Mouse (Mus musculus) myocyte (in vitro differentiated cells): ENCODE results near the gene Sdk2.

Experiments
- E2F4 ChIP-seq: IDR thresholded peaks from one replicate; pipeline ENCODE4 v1.6.1; 2011; ENCODE audit warnings: mild to moderate bottlenecking, control low read depth, moderate library complexity; ENCODE audit not compliant: insufficient read depth
- MYOD1 ChIP-seq, 3 experiments: IDR thresholded peaks; one replicate each; pipeline ENCODE4 v1.6.1; 2011; ENCODE audit warnings: control low read depth in 2 of 3, low read depth in 2 of 3, mild to moderate bottlenecking in 2 of 3, moderate library complexity in 1 of 3; ENCODE audit not compliant: insufficient read length in 2 of 3, control insufficient read depth in 1 of 3
- POLR2A ChIP-seq: IDR thresholded peaks from one replicate; pipeline ENCODE4 v1.6.1; 2011; ENCODE audit warnings: low read depth, mild to moderate bottlenecking, control low read depth, moderate library complexity; ENCODE audit not compliant: insufficient read length
- POLR2AphosphoS2 ChIP-seq: IDR thresholded peaks from one replicate; pipeline ENCODE4 v1.6.1; 2011; ENCODE audit warnings: low read depth, control low read depth; ENCODE audit not compliant: insufficient read length
- USF1 ChIP-seq: IDR thresholded peaks from one replicate; pipeline ENCODE4 v1.6.1; 2011; ENCODE audit warnings: low read depth, mild to moderate bottlenecking, control low read depth, moderate library complexity

- TF ChIP-seq E2F4, result no peak
- no peak for TF ChIP-seq POLR2A
- no peak for TF ChIP-seq POLR2AphosphoS2
- TF ChIP-seq USF1, result no peak
- TF ChIP-seq MYOD1 (IDR thresholded peaks at IDR 0.05; ENCODE audit: control insufficient read depth in 1 of 3, insufficient read length in 2 of 3, low read depth in 2 of 3), result no peak
Observed at GRCm38 (mm10) chr11:113788183-113788789, 278.6 kb downstream of the Sdk2 start.
